Mouse (Mus musculus) liver, adult (tissue): Measurements from ENCODE around the gene Dnajc22.

Experiments used
- GATA4 ChIP-seq: IDR thresholded peaks from 2 replicates; pipeline ENCODE4 v1.6.1; 2014; ENCODE audit warnings: mild to moderate bottlenecking, low read length; ENCODE audit not compliant: insufficient replicate concordance

Gene Dnajc22

GRCm38 (mm10) chr15:99098493-99098861 lies 5.5 kb downstream of the Dnajc22 start:
- no peak for TF ChIP-seq GATA4

- no peak for TF ChIP-seq GATA4
Measured at GRCm38 (mm10) chr15:99099139-99099556, 6.2 kb downstream of the Dnajc22 start.

GRCm38 (mm10) chr15:99099984-99100383 lies 7.0 kb downstream of the Dnajc22 start:
- TF ChIP-seq GATA4, result no peak

GRCm38 (mm10) chr15:99105238-99105637 lies 12.3 kb downstream of the Dnajc22 start:
- TF ChIP-seq GATA4, result no peak

GRCm38 (mm10) chr15:99107866-99108265 lies 14.9 kb downstream of the Dnajc22 start:
- TF ChIP-seq GATA4, result no peak

GRCm38 (mm10) chr15:99111139-99111538 lies 18.2 kb downstream of the Dnajc22 start:
- no peak for TF ChIP-seq GATA4

GRCm38 (mm10) chr15:99111809-99112208 lies 18.8 kb downstream of the Dnajc22 start:
- no peak for TF ChIP-seq GATA4

- no peak for TF ChIP-seq GATA4
Measured at GRCm38 (mm10) chr15:99112843-99113395, 19.9 kb downstream of the Dnajc22 start.

- TF ChIP-seq GATA4, result no peak
Measured at GRCm38 (mm10) chr15:99113396-99113975, 20.5 kb downstream of the Dnajc22 start.

- TF ChIP-seq GATA4, result peak; percentile 27; the same call in 1 of the 2 replicates
Measured at GRCm38 (mm10) chr15:99114312-99115064, 21.5 kb downstream of the Dnajc22 start.

GRCm38 (mm10) chr15:99115065-99115423 lies 22.1 kb downstream of the Dnajc22 start:
- no peak for TF ChIP-seq GATA4

GRCm38 (mm10) chr15:99116539-99116938 lies 23.6 kb downstream of the Dnajc22 start:
- peak; percentile 99 for TF ChIP-seq GATA4

- TF ChIP-seq GATA4, result no peak
Measured at GRCm38 (mm10) chr15:99120814-99121213, 27.8 kb downstream of the Dnajc22 start.

- TF ChIP-seq GATA4, result no peak
Measured at GRCm38 (mm10) chr15:99122642-99123041, 29.7 kb downstream of the Dnajc22 start.

- no peak for TF ChIP-seq GATA4
Measured at GRCm38 (mm10) chr15:99125711-99126080, 32.7 kb downstream of the Dnajc22 start, which contains the start of gene Spats2. Gene Spats2, plus strand, starts transcription at chr15:99125916.

- no peak for TF ChIP-seq GATA4
Measured at GRCm38 (mm10) chr15:99126081-99126815, 33.3 kb downstream of the Dnajc22 start.
